In the genomic region with DNA sequence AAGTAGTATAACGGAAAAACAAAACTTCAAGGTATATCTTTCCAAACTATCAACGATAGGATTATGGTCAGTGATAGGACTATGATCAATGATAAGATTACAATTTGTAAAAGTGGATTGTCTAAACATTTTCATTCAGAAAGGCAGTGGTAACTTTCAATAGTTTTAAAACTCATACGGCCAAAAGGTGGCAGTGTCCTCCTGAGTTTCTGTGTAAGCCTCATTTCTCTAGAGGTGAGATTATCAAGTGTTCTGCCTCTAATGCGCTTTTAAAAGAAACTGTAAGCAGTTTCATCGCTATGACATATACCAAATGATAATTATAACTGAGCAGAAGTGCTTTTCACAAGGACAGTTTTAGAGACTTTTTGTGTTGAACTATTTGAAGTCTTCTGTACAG, we compare ENCODE assay signal across 9 mouse cellular contexts. TPM values are rescaled to one million over a fixed set of nuclear protein-coding genes. Genes with fewer than 3 reads are reported as not detected.
DNase-seq lines count a peak whose midpoint lies in the region; ATAC-seq and TF ChIP-seq lines count a peak whose summit lies in the region.
"Had no signal": no experiment of that assay in that cellular context is flagged by ENCODE, and none has a peak within 500 bp of the region (broad histone marks: within the 10 kb centered on the region; RNA-seq: fewer than 3 reads in every experiment).

No protein-coding gene starts in this region.

- DNase-seq in forebrain, postnatal 0 days: peak; percentile 74
- DNase-seq in forebrain, embryonic 10.5 days (ENCODE audit: extremely low spot score, low spot score): no peak
- no peak for DNase-seq in liver, postnatal 0 days
- no peak for DNase-seq in liver, embryonic 11.5 days (ENCODE audit: low spot score)
- peak; percentile 82 for DNase-seq in brain, embryonic 14.5 days (ENCODE audit: low read depth)
- peak; percentile 39 to 52 for DNase-seq in left cerebral cortex, postnatal 25 days (ENCODE audit: low spot score in 2 of 2)
- DNase-seq in testis, postnatal 14 days (ENCODE audit: low spot score): no peak
- no peak for DNase-seq in gastrocnemius, postnatal 36 days

- ATAC-seq in forebrain, postnatal 0 days: peak; percentile 47; the same call in 1 of the 2 replicates
- no peak for ATAC-seq in liver, postnatal 0 days
- ATAC-seq in liver, embryonic 11.5 days (replicated peaks; ENCODE audit: low FRiP score): no peak

- no peak overlapping the region for H3K27ac ChIP-seq in forebrain, postnatal 0 days (ENCODE audit: low read depth, low read length)
- no peak overlapping the region for H3K27ac ChIP-seq in forebrain, embryonic 10.5 days
- H3K27ac ChIP-seq in liver, postnatal 0 days (ENCODE audit: low read depth): no peak overlapping the region
- H3K27ac ChIP-seq in liver, embryonic 11.5 days (ENCODE audit: low read depth, low read length): no peak overlapping the region
- H3K27ac ChIP-seq: lung, embryonic 15.5 days had no signal

- H3K36me3 ChIP-seq in forebrain, postnatal 0 days (ENCODE audit: insufficient read depth): no peaks in the 10 kb centered on the region
- H3K36me3 ChIP-seq in forebrain, embryonic 10.5 days (replicated peaks): no peaks in the 10 kb centered on the region
- no peaks in the 10 kb centered on the region for H3K36me3 ChIP-seq in liver, postnatal 0 days (replicated peaks; ENCODE audit: insufficient read depth, low read length)
- no peaks in the 10 kb centered on the region for H3K36me3 ChIP-seq in liver, embryonic 11.5 days (ENCODE audit: control insufficient read depth, insufficient read depth, low read length)
- H3K36me3 ChIP-seq: lung, embryonic 15.5 days had no signal

- H3K4me2 ChIP-seq in forebrain, postnatal 0 days (ENCODE audit: low read depth): no peak overlapping the region
- H3K4me2 ChIP-seq in liver, postnatal 0 days (ENCODE audit: low read depth, low read length): no peak overlapping the region
- no peak overlapping the region for H3K4me2 ChIP-seq in liver, embryonic 11.5 days
- H3K4me2 ChIP-seq: lung, embryonic 15.5 days had no signal

- intact Hi-C loops in left cerebral cortex, postnatal 25 days (cut with DNase I): loop anchor here (1.0 kb wide), 1 partner anchor 361 kb away; no protein-coding TSS in a partner anchor
- intact Hi-C loops in gastrocnemius, postnatal 36 days (cut with DNase I): loop anchor here (2.0 kb wide), 1 partner anchor 360 kb away; no protein-coding TSS in a partner anchor

- no peaks in the 10 kb centered on the region for H3K4me1 ChIP-seq in forebrain, postnatal 0 days (ENCODE audit: insufficient read depth)
- H3K4me1 ChIP-seq in forebrain, embryonic 10.5 days: no peaks in the 10 kb centered on the region
- H3K4me1 ChIP-seq in liver, postnatal 0 days (ENCODE audit: insufficient read depth): no peaks in the 10 kb centered on the region
- H3K4me1 ChIP-seq in liver, embryonic 11.5 days (replicated peaks; ENCODE audit: control insufficient read depth, insufficient read depth, low read length): no peaks in the 10 kb centered on the region

- no peak for TF ChIP-seq EP300 in liver, postnatal 0 days (IDR thresholded peaks at IDR 0.05; ENCODE audit: low read depth)

- no peak overlapping the region for H3K9ac ChIP-seq in forebrain, postnatal 0 days
- no peak overlapping the region for H3K9ac ChIP-seq in liver, postnatal 0 days (replicated peaks)
- H3K9ac ChIP-seq in liver, embryonic 11.5 days (ENCODE audit: low read depth, low read length): no peak overlapping the region
- H3K9ac ChIP-seq: lung, embryonic 15.5 days had no signal

- H3K9me3 ChIP-seq in forebrain, postnatal 0 days (ENCODE audit: low read length): no peaks in the 10 kb centered on the region
- no peaks in the 10 kb centered on the region for H3K9me3 ChIP-seq in forebrain, embryonic 10.5 days
- no peaks in the 10 kb centered on the region for H3K9me3 ChIP-seq in liver, postnatal 0 days (ENCODE audit: low read length)
- no peaks in the 10 kb centered on the region for H3K9me3 ChIP-seq in liver, embryonic 11.5 days (ENCODE audit: control insufficient read depth, low read length)
- H3K9me3 ChIP-seq: lung, embryonic 15.5 days had no signal

- H3K27me3 ChIP-seq in forebrain, postnatal 0 days (ENCODE audit: insufficient read depth, low read length): no peaks in the 10 kb centered on the region
- H3K27me3 ChIP-seq in forebrain, embryonic 10.5 days (ENCODE audit: poor library complexity, severe bottlenecking): no peaks in the 10 kb centered on the region
- no peaks in the 10 kb centered on the region for H3K27me3 ChIP-seq in liver, postnatal 0 days (ENCODE audit: insufficient read depth, low read length)
- H3K27me3 ChIP-seq in liver, embryonic 11.5 days (replicated peaks; ENCODE audit: control insufficient read depth, insufficient read depth, low read length): no peaks in the 10 kb centered on the region
- H3K27me3 ChIP-seq: lung, embryonic 15.5 days had no signal

- no peak for TF ChIP-seq POLR2A in brain, embryonic 14.5 days (IDR thresholded peaks at IDR 0.05; ENCODE audit: borderline replicate concordance, extremely low read depth, insufficient read depth, insufficient read length, poor library complexity, severe bottlenecking)

- H3K4me3 ChIP-seq in forebrain, postnatal 0 days (ENCODE audit: low read depth, low read length): no peak overlapping the region
- H3K4me3 ChIP-seq in forebrain, embryonic 10.5 days: no peak overlapping the region
- no peak overlapping the region for H3K4me3 ChIP-seq in liver, postnatal 0 days (ENCODE audit: low read depth, low read length)
- no peak overlapping the region for H3K4me3 ChIP-seq in liver, embryonic 11.5 days (ENCODE audit: low read depth, low read length)
- H3K4me3 ChIP-seq: lung, embryonic 15.5 days had no signal

- WGBS in forebrain, postnatal 0 days: 30% methylated on average over 5 of the region's 5 CpGs
- WGBS in forebrain, embryonic 10.5 days: 42% methylated on average over 5 of the region's 5 CpGs
- 26% methylated on average over 5 of the region's 5 CpGs for WGBS in liver, postnatal 0 days (ENCODE audit: insufficient replicate concordance)
- WGBS in liver, embryonic 11.5 days: 32% methylated on average over 5 of the region's 5 CpGs

- peak; percentile 79 for TF ChIP-seq CTCF in forebrain, postnatal 0 days (IDR thresholded peaks at IDR 0.05; ENCODE audit: low read depth)
- TF ChIP-seq CTCF in liver, postnatal 0 days (IDR thresholded peaks at IDR 0.05; ENCODE audit: low read depth): peak; percentile 65
- TF ChIP-seq CTCF in brain, embryonic 14.5 days (IDR thresholded peaks at IDR 0.05; ENCODE audit: borderline replicate concordance, extremely low read depth, insufficient read depth, insufficient read length): peak; percentile 28; the same call in 1 of the 2 replicates

RNA-seq across cellular contexts. Expression of a gene that starts 12.7 kb away (rescaled TPM):
- 2.4 and 3.0 TPM in 2 replicates for total RNA-seq in forebrain, postnatal 0 days (2014; rRNA removed)
- 1.7 and 2.2 TPM in 2 replicates for polyA plus RNA-seq in forebrain, postnatal 0 days (2015; fragmentation: Nextera tagmentation; extraction: Ambion mirVana)
- 4.6 and 4.7 TPM in 2 replicates for polyA plus RNA-seq in forebrain, embryonic 10.5 days (2016; fragmentation: Nextera tagmentation; extraction: Ambion mirVana)
- 2.4 and 3.0 TPM in 2 replicates for polyA plus RNA-seq in liver, postnatal 0 days (2015; fragmentation: Nextera tagmentation; extraction: Ambion mirVana)
- polyA plus RNA-seq in liver, embryonic 11.5 days (2014; fragmentation: Nextera tagmentation; extraction: Ambion mirVana): 3.8 and 4.6 TPM in 2 replicates
- polyA plus RNA-seq in brain, embryonic 14.5 days (2012; rRNA removed): 2.2 and 3.6 TPM in 2 replicates
- total RNA-seq in left cerebral cortex, postnatal 25 days (2021): 1 to 10 TPM; 1.3 TPM
- 1 to 10 TPM; 1.4 to 1.7 TPM for total RNA-seq in gastrocnemius, postnatal 36 days (2021)

Comparison
In these comparisons a context has a peak if more than half of its experiments do, and no peak if none do; other contexts are left out.
1. DNase-seq: peak in forebrain, postnatal 0 days (single experiment), brain, embryonic 14.5 days (single experiment) and left cerebral cortex, postnatal 25 days (2 of 2); none in forebrain, embryonic 10.5 days (single experiment), liver, postnatal 0 days (single experiment), liver, embryonic 11.5 days (single experiment), testis, postnatal 14 days (single experiment) and gastrocnemius, postnatal 36 days (0 of 2).
2. CTCF ChIP-seq: peak in every context shown above with its lines; median percentile 79 in forebrain, postnatal 0 days; 65 in liver, postnatal 0 days; 28 in brain, embryonic 14.5 days.